Mouse (Mus musculus) kidney, postnatal 25 days (tissue): ENCODE measurements around the gene Epm2a.
"Not testable (repeated sequence)": the region's sequence is repeated elsewhere in the genome, so short reads cannot be mapped to it uniquely, and the experiment has no call there.

Experiments used
- DNase-seq, 2 experiments: peaks; one replicate each; pipeline ENCODE4 v3.0.0; 2021; ENCODE audit warnings: mixed read lengths in 2 of 2

Epm2a gene

DNA sequence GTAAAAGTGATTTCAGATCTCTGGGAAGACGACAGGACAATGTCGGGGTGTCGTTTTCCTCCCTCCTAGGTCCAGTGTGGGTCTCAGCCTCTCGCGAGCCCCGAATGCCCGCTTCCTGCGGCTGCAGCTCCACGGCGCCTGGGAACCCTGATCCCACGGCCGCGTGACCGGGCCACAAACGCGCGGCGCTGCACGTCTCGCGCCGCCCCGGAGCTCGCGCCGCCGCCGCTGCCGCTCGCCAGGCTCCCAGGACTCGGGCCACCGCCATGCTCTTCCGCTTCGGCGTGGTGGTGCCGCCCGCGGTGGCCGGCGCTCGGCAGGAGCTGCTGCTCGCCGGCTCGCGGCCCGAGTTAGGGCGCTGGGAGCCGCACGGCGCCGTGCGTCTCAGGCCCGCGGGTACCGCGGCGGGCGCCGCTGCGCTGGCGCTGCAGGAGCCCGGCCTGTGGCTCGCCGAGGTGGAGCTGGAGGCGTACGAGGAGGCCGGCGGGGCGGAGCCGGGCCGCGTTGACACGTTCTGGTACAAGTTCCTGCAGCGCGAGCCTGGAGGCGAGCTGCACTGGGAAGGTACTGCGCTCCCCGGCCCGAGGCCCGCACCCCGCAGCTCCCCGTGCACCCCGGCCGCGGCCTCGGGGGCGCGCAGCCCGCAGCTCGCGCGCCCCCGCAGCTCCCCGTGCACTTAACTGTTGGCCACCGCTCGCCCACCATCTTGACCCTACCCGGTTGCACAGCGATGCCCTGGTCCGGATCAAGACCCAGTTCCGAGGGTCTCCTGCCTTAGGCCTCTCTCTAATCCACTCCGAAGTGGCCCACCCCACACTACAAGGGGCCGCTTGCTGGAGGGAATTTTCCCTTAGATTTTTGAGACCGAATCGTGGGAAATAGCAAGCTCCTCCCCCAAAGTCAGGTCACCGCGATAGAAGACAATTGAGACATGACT is at the start of gene Epm2a:
TSS of gene Epm2a (plus strand) at position 200 of the 937 bp plus-strand sequence.
- DNase-seq, result peak; percentile 87 to 94

DNA sequence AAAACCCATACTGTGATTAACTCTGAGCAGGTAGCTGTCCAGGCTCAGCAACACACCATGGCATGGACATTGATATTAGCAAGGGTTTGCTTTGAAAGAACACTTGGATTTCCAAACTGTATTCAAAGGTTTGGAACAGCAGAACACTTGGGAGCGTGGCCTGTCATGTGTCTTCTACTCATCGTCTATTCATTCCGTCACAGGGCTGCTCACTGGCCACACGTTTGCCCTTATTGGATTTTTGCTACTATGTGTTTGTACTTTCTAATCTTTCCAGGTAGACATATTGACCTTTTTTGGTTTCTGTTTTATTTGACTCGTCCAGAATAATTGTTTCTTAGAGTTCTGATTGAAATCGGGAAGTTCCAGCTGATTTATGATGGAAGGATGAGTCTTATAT is 44.8 kb upstream of the Epm2a start:
- DNase-seq, result no peak

DNA sequence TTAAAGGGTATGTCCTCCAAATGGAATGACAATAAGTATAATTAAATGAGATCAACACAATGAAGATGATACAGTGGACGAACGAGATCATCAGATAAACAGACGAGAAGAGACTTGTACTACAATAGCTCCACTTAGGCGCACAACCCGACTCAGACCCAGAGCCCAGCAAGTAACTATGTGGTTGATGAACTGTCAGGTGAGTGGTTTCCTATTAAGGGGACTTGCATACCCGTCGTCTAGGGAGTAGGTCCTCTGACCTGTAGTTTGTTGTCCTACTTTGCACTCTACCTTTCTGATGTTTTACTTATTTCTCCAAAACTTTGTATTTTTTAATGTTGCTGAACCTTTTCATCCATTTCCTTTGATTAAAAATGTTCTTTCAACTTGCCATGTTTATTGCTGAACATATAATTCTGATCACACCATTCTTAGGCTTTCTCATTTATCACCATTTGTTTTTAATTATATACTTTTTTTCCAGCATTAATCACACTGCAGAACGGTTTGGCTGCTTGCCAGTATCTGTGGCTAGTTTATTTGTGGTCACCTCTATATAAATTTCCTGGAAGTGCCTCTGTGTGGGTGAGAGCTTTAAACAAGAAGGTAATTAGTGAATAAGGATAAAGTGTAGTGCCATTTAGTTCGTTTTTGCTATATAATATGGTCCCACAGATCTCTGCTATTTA is 37.7 kb upstream of the Epm2a start:
- DNase-seq, result peak in 1 of 2 experiments; percentile 34

DNA sequence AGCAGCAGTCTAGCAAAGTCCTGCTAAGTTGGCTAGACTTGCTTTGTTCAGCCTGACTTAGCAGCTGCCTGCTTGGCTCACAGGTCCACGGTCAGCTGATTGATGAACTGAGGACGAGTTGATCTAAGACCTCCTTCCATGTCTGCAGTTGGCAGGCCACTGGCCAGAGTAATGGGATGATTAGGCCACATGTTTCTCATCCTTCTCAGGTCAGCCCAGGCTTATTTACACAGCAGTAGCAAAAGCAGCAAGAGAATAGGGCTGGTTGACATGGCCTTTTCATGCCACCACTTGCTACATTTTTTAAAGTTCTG is 37.2 kb upstream of the Epm2a start:
- peak; percentile 14 to 52 for DNase-seq

DNA sequence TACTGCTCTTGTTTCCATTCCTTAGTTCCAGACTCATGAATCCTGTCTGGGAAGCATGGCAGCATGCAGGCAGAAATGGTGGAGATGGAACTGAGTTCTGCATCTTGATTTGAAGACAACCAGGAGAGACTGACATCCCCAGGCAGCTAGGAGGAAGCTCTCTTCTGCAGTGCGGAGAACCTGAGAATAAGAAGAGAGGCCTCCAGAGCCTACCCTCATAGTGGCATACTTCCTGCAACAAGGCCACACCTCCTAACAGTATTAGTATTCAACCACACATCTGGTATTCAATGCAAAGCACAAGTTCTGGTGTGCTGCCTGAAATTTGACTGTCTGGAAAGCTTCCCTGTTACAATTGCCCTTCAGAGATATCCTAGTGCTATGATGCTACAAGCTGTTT is 33.3 kb upstream of the Epm2a start:
- DNase-seq, result no peak

DNA sequence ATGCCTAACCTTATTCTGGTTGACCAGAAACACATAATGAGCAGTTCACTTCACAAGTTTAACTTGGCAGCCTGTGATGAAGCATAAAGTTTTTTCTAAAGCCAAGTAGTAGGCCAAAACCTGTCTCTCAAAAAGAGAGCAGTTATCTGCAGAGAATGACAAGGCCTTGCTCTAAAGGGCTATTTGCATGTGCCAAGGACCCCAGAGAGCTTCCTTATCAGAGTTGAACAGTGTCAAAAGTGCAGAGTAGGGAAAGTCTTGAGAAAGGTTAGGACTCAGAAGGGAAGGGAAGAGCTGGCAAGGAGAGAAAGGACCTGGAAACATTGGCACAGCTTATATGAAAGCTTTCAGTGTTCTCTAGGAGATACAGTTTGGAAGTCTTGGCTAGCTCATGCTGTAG is 32.7 kb upstream of the Epm2a start:
- DNase-seq, result no peak

DNA sequence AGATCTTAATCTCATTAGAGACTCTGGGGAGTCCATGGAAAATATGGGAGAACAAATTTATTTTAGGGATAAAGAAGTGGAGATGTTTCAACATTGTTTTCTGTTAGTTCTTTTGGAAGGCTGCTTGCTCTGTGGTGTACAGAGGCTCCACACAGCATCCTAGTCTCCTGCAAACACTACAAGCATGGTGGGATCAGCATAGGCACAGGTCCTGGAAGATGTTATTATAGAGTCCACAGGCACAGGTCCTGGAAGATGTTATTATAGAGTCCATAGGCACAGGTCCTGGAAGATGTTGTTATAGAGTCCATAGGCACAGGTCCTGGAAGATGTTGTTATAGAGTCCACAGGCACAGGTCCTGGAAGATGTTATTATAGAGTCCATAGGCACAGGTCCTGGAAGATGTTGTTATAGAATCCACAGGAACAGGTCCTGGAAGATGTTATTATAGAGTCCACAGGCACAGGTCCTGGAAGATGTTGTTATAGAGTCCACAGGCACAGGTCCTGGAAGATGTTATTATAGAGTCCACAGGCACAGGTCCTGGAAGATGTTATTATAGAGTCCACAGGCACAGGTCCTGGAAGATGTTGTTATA is 25.2 kb upstream of the Epm2a start:
- not testable (repeated sequence) for DNase-seq

DNA sequence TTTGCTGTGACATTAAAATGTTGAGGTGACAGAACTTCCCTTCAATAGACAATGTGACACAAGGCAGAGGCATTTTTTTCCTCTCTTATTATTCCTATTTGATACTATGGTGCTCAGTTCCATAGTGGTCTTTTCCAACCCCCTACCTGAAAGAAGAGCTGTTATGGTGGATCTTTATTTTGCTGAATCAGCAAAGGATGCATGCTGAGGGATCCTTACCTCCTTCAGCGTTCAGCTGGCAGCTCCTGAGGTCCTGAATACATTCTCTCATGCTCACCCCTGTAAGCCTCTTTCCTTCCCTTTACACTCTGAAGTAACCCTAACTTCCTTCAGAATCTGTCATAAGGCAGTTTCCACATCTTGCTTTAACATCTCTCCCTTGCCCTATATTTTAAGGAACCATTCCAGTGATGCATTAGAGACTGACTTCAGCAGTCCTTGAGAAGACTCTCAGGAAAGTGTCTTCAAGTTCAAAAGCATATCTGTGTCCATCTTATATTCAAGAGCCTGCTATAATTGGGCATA is 23.7 kb upstream of the Epm2a start:
- DNase-seq, result no peak

DNA sequence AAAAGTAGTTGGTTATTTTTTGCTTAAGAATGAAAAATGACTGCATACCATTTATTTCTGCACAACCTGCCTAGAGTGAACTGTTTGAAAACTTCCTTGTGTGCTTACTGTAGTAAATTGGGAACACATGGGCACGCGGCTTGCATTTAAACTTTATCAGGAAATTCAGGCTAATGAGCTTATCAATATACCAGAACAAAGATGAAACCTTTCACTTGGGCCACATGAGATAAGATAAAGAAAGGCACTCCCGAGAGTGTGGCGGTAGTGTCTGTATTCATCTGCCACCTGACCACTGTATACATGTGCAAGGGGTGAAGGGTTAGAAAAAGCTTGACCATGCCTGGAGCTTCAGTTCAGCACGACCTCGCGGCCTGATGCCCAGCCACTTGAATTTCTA is 20.9 kb upstream of the Epm2a start:
- no peak for DNase-seq

DNA sequence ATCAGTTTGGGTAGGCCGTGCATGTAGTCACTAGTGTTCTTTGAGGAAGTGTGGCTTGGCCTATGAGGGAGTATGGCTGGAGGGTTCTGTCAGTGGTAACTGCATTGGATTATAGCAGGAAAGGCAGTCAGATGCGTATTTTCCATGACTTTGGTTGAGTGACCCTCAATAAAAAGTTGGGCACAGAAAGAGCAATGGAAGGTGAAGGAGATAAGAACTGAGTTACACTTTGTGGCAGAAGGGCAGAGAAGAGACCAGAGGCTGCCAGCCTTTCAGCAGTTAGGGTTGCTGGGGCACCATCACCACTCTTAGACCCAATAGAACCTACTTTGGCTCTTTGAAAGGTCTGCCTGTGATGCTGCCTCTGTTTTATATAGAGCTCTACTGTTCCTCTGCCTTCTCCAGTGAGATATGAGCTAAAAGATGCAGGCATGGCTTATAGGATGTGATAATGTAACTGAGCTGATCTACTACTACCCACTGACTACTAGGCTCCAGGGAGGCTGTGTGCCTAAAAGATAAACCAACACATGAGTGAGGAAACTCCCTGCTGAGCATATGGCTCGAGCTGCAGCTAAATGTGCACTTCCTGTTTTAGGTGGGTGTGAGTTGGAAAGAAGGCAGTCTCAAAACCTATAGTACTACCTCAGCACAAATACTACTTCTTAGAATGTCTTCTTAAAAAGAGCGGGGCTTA is 19.9 kb upstream of the Epm2a start:
- no peak for DNase-seq

DNA sequence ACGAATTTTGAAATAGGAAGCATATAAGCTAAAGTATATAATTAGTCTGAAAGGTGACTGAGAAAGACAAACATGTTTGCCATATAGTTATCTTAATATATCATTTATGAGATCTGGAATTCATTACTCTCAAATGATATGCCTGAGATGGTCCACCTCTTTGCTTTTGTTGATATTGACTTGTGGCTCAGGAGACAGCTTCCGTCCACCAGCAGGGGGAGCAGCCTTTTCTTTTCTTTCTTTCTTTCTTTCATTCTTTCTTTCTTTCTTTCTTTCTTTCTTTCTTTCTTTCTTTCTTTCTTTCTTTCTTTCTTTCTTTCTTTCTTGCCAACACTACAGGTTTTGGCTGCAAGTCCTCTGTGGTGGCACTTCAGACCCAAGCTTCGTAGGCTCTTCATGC is 16.7 kb upstream of the Epm2a start:
- DNase-seq, result peak in 1 of 2 experiments; percentile 8

DNA sequence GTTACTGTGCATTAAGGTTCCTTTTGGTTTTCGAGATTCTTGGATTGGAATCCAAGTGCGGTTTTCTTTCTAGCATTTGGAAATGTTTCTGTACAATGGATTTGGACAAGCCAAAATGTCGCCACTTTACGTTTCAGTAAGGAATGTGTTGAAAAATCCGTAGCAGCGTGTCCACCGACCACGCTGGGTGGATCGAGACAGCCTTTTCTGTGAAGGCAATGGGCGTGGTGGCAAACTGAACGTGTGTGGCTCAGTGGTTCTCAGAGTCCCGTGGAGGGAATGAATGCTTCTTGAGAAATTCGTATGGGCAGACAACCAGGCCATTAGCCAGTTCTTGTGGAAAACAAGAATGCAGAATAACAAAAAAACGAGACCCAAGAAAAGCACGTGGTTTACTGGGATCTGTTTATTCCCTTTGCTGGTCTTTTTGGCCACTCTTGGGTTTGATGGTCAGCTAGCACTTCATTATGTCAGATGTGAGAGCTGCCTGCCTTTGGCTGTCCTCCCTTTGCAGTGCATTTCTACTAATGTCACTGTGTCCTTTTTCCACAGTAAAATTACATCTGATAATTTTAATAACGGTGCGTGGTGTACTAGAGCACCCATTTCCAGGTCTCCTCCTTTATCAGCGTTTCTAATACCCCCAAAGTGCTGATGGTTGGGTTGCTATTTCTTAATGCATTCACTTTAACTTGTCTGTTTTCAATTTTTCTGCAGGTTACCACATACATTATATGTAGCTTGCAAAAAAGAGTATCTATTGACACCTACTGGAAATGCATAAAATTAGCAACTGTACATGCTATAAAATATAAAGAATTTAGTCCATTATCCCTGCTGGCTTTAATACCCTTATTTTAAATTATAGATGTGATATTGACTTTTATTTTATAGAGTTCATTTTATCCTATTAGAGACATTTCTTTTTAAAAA is 1.6 kb downstream of the Epm2a start:
- DNase-seq, result no peak

DNA sequence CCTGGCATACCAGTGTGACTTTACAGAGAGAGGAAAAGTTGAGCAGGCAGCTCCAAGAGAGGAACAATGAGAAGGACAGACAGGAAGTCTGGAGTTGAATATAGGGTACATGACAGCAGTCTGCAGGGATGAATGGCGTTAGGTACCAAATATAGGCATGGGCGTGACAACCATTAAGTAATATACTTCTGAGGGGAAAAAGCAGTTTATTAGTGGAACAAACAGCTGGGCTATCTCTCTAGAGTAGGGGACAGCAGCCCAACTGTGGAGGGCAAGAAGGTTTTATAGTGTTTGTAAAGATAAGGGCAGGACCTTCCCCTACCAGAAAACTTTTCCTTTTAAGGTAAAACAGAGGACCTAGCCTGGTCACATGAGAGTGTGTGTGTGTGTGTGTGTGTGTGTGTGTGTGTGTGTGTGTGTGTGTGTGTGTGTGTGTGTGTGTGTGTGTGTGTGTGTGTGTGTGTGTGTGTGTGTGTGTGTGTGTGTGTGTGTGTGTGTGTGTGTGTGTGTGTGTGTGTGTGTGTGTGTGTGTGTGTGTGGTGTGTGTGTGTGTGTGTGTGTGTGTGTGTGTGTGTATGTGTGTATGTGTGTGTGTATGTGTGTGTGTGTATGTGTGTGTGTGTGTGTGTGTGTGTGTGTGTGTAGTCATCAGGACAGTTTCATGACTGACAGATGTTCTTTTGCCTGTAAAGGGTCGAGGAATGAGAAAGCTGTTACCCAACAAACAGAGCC is 7.2 kb downstream of the Epm2a start:
- DNase-seq, result not testable (repeated sequence)

DNA sequence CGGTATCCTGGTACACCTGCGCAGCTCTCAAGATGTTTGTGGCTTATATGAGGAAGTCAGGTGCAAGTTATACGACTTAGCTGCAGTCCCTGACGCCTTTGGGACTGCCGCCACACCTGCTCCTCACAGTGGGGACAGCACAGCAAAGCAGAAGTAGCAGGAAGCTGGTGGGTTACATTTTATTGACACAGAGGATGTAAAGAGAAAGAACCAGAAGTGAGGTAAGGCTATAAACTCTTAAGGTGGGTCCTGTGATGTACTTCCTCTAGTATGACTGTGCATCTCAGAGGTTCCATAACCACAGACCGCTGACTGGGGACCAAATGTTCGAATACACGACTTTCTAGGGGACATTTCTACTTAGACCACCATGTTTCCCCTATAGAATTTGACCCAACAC is 11.4 kb downstream of the Epm2a start:
- no peak for DNase-seq

DNA sequence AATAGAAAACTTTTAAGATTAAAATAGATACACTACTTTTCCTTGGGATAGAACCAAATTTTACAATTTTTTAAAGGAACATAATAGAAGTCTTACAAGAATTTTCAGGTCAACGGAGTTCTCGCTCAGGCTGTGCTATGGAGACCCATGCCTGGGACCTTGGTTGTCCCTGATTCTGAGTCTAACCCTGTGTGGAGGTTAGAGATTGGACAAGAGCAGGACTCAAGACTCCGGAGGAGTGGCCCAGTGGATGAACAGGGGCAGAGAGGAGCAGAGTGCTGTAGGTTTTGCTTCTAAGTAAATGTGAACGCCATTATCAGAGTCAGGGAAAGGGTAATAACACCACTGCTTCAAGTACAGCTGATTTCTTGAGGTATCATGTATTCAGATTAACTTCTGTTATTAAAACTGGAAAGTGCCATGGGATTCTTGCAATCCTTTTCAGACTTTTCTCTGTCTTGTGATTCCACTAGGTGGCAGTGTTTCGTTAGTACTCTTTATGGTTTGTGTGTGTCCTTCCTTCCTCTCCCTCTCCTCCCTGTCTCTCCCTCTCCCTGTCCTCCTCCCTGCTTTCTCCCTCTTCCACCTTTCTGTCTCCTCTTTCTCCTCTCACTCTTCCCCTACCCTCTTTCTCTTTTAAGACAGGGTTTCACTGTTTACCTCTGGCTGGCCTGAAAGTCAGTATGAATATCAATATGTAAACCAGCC is 18.9 kb downstream of the Epm2a start:
- peak in 1 of 2 experiments; percentile 36 for DNase-seq

DNA sequence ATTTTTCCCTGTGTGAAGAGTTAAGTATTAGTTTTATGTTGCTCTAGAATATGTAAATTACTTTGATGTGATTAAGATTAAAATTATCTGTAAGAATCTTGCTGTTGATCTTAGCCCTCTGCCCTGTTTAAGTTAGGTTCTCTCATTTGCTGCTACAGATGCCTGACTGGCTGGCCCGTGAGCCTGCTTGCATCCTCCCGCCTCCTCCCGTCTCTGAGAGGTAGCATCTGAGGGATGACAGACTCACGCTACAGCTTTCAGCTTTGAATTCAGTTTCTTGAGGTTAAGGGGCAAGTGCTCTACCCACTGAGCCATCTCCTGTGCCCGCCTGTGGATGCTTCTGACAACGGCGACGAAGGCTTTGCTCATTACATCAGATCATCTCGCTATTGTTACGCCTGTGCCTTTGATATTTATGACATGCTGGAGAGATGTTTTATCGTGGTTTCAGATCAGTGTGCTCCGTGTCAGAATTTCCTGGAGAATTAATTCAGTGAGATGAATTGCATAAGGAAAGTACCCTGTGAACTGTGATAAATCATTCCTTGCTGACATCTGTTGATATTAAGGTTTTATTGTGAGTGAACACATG is 19.8 kb downstream of the Epm2a start:
- DNase-seq, result no peak

DNA sequence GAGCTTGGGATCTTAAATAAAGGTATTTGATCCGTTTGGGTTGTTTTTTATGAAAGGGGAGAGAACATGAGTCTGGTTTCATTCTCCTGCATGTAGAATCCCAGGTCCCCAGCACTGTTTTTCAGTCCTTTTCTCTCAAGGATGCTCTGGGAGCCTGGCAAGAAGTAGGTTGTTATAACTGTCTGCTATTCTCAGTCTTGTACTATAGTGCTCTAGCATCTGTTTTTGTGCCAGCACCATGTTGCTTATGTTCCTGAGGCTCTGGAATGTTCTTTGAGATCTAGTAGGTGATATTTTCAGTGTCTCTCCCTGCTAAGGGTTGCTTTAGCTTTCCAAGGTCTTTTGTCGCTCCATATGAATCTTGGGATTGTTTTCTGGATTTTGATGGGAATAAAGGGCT is 38.1 kb downstream of the Epm2a start:
- DNase-seq, result no peak

DNA sequence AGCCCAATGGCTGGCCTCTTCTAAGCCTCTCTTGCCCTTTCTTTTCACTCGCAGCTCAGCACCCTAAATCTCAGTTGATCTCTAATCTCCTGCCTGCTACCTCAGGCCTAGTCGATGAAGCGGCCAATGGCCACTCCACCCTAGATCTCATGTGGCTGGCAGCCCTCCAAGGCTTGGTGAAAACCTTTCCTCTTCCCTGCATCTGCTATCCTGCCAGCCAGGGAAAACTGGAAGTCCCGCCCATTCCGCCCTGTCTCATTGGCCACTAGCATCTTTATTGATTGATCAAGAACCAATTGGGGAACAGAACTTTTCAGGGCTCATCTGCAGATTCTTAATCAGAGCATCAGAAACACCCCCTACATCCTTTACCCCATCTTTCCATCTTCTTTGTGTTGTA is 67.7 kb downstream of the Epm2a start:
- DNase-seq, result peak in 1 of 2 experiments; percentile 33

DNA sequence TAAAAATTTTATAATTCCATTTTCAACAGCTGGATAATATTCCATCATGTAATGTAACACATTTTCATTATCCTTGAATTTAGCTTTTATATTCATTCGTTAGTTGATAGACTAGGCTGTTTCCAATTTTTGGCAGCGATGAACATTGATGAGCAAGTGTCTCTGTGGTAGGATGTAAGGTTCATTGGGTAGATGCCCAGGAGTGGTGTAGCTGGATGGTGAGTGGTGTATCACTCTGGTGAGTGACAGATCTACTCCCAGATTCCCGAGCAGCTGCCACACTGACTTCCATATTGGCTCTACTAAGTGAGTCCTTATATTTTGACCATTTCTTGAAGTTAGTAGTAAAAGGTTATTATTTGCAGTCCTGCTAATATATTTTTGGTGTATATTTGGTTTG is 76.9 kb downstream of the Epm2a start:
- DNase-seq, result no peak
